Mouse (Mus musculus): ENCODE measurements around the gene Gtf2a2. TPM values are rescaled to one million over a fixed set of nuclear protein-coding genes. Genes with fewer than 3 reads are reported as not detected.

Gene Gtf2a2
- total RNA-seq (2021) (10 to 100 TPM; 63.1 to 70.9 TPM), polyA plus RNA-seq (2012; rRNA removed) (11.8 and 16.3 TPM in 2 replicates)
- long read RNA-seq, transcript Gtf2a2-202 (5 exons, 893 nt), result major isoform, 42 of 46 reads
- long read RNA-seq, partial matches to known transcripts, result 0 of 46 reads
- long read RNA-seq, other reads (novel, unspliced or antisense), result 2 of 46 reads

DNA sequence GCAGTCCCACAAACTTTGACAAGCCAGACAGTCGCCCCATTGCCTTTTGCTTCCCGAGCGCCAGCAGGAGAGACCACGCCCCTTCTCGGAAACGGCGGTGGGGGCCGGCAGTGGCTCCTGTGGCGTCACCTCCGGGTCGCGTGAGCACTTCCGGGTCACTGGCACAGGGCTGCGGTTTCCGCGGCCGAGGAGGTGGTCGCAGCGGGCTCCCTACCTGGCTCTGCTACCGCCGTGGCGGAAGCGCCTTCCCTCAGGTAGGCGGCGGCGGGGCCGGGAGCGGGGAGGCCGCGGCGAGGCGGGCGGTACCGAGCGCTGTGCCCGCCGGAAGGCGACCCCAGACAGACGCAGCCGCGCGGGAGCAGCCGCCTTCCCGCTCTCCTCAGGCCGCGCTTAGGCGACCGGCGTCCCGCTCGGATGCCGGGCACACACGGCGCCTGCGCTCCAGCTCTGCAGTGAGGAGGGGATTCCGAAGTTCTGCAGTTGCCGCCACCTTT lies at the start of gene Gtf2a2:
Gene Gtf2a2, plus strand, starts transcription at position 143 of the 494 bp plus-strand sequence.
- DNase-seq, result peak; percentile 96

DNA sequence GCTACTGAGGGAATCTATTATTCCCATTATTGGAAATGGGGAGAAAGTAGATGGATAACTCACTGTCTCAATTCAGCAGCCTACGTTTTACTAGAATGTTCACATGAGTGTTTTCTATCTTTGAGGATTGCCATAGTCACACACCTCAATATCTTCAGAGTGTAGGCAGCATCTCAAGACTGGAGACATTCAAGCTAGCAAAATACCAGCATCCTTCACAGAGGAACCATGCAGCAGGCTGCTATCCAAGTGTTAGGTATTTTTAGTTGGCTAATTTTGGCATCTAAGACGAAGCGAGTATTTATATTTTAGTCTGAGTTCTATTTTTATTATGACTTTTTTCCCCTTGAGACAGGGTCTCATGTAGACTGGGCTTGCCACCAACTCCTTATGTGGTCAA lies 48.0 kb upstream of the Gtf2a2 start:
- no peak for DNase-seq

DNA sequence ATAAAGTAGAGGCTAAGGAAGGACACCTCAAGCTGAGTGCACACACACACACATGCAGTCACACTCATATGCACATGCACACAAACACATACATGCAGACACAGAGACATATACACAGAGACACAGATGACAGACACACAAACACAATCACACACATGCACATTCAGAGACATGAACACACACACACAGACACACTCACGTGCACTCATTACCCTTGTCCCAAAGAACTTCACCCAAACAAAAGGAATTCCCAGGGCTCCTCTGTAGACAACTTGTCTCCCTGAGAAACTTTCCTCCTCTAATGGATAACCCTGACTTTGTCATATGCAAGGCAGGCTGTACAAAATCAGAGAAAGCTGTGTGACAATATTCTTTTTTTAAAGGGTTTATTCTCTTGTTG lies 26.8 kb upstream of the Gtf2a2 start:
- no peak for DNase-seq

DNA sequence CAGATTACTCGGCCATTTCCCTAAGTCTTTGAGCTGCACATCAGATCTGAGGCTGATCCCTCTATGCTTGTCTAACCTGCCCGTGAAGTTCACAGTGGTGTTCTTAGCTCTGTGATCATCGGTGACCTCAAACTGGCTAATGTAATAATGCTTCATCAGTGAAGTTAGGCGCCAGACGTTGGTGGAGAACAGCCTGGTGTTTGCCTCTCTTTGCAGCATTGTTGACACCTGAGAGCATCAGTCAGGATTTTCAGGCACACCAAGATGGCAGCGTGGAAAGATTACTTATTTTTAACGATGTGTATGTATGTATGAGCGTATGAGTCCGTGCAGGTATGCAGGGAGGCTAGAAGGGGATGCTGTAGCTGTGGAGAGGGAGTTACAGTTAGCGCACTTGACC lies 26.3 kb upstream of the Gtf2a2 start:
- DNase-seq, result no peak

DNA sequence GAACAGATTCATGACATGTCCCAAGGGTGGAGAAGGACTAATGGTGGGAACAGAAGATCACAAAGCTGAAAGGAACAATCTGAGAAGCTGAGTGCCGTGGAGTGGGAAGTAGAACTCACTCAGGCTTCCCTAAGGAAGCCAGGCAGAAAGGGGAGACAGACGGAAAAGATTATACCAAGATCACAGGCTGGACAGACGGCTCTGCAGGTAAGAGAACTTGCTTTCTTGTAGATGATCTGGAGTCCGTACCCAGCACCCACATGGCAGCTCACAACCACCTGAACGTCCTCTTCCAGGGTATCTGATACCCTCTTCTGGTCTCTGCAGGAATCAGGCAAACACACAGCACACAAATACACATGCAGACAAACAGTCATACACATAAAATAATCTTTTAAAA lies 25.8 kb upstream of the Gtf2a2 start:
- DNase-seq, result no peak

DNA sequence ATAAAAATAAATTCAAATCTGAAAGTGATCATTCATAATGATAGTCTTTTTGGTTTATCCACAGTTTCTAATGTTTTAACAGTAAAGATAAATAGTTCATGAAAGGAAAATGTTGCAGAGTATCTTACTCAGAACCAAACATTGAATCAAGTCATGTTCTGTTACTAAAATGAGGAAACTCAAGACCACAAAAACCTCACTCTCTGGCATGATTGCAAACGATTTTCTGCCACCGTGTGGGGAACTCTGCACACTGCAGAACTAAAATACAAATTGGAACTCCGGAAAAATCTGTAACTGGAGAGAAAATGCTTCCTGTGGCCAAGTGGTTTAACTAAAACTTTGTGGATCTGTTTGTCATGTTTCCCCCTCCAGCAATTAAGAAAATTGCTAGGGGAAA lies 24.8 kb upstream of the Gtf2a2 start:
- peak; percentile 72 for DNase-seq

DNA sequence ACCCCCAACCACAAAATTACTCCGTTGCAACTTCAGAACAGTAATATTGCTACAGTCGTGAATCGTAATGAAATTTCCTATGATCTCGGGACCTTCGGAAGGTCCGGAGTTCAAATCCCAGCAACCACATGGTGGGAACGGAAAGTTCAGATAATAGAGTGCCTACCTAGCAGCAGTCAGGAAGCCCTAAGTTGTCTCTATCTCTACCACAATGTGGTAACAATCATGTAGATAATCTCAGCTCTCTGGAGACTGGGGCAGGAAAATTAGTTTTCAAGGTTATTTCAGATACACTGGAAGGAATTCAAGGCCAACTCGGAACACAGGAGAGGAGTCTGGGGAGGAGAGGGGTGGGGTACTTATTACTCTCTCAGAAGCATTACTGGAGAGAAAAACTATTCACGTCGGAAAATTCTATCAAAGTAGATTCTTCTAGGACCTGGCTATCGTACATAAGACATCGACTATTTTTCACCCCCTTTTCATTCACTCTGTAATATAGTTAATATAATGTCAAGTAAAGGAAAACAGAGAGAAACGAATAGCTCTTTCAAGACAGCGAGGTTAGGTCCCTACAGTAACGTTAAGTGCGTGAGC lies 23.5 kb upstream of the Gtf2a2 start:
- peak; percentile 23 for DNase-seq

DNA sequence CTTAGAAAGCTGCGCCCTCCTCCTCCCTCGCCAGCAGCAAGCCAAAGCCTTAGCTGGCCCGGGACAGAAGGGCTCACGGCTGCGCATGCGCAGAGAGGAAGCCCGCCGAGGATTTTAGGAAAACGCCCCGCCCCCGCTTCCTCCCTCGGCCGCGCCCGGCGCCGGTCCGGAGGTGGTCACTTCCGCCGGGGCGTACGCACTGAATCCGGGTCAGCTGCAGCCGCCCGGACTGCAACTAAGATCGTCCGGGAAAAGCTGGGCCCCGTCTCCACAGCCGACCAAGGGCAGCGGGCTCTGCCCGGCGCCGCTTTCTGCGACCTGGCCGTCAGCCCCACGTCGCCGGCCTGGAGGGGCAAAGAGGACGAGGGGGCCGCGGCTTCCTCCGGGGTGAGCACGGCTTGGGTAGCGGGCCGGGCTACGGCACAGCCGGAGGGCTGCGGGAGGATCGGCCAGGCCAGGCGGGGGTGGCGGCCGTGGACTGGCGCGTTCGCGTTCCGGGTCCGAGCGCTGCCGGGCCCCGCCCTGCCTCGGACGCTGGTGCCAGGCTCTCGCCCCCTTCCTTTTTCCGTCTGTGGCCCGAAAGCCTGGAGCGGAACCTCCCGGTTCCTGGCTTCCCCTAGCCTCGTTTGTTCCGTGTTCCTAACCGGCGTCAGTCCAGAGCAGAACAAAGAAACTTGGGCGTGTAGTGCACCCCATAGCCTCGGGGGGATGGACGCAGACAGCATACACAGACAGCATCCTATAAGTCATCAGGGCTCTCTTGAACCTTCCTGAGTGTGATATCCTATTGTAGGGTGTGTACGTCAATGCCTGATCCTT lies 22.8 kb upstream of the Gtf2a2 start, which contains the start of gene Bnip2:
Gene Bnip2, plus strand, starts transcription at position 164 of the 819 bp plus-strand sequence.
- DNase-seq, result peak; percentile 98

DNA sequence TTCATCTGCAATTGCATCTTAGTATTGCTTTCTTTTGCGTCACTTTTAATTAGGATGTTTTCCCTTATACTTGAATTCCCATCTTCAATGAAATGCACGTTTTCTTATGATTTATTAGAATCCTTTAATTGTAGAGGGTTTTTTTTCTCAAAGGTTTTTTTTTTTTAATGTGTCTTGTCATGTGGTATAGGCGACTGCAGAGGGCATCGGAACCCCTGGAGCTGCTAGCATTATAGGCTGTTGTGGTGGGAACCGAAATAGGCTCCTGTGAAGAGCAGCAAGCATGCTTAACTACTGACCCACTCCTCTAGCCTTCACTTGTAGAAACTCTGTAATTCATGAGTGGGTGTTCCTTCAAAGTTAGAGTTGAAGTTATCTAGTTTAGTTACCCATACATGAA lies 22.0 kb upstream of the Gtf2a2 start:
- no peak for DNase-seq

DNA sequence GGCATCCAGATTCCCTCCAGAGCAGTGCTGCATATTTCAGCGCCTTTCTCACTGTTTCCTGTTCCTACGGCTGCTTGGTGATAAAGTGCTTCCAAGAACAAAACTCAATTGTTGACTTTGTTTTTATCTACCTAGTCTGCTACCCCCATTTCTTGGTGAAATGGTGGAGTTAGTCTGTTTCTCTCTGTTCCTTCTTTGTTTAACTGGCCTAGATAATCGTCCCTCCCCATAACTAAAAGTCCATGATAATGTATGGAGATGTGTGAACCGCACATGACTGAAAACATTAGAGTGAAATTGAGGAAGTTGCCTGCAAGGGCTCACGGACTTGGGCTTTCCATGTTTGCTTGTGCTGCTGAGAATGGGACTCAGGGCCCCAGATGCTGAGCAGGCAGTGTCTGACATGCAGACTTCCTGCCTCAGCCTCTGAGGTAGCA lies 19.5 kb upstream of the Gtf2a2 start:
- DNase-seq, result no peak

DNA sequence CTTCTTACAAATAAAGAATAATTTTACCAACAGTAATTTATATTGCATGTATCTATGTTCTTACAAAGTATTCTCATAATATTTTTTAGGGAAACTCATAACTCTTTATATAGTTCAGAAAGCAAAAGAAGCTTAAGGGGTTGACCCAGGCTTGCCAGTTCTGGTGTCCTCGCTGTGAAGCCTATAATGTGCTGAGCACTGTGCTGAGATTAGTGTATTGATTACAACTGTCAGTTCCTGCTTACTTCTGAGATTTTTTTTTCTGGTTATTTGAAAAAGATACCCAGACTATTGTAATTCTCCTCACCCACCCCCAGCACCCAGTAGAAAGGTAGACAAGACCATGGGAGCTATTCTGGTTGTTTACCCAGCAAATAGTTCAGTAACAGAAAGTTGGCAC lies 18.9 kb upstream of the Gtf2a2 start:
- DNase-seq, result no peak

DNA sequence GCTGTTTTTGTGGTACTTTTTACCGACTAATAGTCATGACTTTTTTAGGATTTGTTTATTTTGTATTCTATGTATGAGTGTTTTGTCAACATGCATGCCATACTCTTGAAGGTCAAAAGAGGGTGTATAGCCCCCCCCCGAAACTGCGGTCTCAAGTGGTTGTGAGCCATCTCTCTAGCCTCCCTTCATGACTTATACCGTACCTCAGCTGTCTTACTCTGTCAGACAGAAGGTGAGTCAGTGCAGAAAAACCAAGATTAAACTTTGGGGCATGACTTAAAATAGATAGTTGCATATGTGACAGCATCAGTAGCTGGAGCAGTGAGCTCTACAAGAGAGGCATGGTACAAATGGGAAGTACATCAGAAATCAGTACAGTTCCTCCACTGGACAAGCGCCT lies 17.8 kb upstream of the Gtf2a2 start:
- DNase-seq, result no peak

DNA sequence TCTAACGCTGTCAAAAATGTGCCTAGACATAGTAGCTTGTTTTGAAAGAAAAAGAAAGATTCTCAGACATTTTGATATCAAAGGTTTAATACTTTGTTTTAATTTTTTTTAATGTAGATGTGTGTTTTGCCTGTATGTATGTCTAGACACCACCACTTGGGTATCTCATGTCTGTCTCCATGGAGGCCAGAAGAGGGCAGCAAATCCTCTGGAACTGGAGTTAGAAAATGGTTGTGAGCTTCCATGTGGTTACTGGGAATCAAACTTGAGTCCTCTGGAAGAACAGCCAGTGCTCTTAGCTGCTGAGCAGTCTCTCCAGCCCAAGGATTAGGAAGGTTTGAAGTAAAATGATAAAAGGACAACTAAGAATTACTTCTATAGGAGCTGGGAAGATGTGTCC lies 13.0 kb upstream of the Gtf2a2 start:
- DNase-seq, result no peak

DNA sequence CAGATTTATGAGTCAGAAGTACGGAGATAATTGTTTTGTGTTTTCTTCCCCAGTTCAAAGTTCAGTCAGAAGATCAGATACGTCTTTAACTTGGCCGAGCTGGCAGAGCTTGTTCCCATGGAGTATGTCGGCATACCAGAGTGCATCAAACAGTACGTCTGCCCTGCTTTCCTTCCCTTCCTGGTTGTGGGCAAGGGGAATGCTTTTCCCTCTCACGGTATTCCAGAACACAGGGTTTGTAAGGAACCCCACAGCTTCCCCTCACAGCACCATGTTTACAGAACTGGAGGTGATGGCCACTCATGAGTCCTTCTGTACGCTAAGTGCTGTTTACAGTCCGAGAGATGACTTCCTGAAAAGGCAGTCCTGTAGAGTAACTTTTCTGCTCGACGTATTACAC lies 8.8 kb upstream of the Gtf2a2 start:
- DNase-seq, result no peak

DNA sequence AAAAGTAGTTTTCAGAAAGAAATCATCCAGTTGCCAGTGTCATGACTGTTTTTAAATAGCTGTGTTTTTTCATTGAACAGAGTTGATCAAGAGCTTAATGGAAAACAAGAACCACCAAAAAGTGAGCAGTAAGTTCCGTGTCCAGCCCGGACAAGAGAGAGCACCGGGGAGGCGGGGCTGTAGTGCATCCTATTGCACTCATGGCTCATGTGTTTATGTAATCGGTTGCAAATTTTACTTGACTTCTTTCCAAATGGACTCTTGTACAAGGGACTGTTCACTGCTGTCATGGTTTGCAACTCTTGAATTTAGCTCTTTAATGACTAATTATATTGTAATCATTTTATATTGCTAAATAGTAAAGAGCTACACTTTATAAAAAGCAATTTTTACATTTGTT lies 5.4 kb upstream of the Gtf2a2 start:
- no peak for DNase-seq

DNA sequence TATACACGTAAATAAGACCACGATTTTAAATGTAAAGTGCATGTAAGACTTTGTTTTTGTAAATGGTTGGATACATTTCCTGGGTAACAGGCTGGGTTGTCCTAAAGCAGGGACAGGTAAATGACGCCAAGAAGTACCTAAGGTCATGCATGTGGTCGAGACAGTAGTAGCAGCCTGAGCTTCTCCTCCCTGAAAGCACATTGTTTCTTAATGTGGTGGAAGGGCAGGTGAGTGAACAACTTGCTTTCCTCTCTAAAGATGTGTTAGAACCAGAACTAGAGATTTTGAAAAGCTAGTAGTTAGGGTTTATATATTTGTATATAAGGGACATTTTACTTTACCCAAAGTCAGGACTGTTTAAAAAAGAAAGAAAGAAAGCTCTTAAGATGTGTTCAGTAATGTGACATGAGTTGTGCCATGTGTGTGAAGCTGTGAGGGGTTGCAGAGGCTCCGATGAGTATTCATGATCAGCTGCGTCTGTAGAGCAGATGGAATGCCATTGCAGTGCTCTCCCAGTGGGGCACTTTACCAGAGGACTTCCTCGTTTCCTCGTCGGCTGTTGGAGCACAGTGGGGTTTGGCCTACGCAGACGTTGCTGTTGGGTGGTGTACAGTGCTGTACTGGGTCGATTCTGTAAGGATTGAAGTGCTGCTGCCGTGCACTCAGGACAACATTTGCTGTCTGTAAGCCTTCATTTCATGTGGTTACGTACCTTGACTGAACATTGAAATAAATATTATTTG lies 4.7 kb upstream of the Gtf2a2 start:
- DNase-seq, result no peak

DNA sequence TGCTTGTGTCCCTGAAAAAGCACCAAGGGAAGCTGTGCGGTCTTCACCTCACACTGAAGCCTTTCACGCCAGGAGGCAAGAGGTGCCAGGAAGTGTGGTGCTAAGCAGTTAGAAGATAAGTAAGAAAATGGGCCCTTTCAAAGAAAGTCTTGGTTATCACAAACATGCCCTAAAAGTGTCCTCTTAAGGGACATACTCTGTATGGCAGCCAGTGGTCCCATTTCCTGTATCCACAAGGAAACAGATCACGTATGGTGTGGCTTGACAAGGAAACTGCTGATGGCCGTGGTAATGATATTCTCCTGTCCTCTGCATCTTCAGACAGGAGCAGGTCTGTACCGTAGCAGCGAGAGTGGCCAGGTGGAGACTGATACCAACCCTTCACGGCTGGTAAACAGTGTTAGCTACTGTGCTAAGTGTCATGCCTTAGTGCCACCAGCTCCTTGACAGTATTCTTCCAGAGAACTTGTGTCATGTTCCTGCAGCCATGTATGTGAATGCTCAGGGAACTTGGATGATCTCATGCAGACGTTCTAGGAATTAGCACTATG lies 2.5 kb upstream of the Gtf2a2 start:
- DNase-seq, result no peak

DNA sequence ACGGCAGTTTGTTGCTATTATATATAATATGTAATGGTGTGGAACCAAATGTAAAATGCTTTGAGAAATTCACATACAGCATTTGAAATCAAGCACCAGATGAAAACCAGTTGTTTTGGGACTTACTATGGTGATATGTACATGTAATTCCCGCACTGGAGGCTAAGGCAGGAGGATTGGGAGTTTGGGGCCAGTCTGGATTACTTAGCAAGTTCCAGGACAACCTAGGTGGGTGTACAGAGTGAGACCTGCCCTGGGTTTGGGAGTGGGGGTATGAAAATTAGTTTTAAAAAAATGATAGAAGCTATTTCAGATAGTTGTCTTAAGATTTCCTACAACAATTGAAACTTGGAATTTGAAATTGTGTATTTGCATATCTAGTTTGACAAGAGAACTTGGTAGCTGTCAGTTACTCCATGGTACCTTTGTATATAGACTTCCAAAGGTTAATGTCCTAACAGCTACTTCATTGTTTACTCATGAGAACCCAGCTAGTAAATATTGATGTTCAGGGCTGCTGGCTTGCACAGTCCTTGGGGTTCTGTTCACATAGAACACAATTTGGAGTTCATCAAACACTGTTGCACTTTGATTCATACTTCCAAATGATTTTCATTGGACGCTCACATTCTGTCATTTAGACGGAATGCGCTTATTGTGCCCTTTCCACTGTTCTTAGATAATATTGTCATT lies 1.4 kb upstream of the Gtf2a2 start:
- DNase-seq, result no peak

DNA sequence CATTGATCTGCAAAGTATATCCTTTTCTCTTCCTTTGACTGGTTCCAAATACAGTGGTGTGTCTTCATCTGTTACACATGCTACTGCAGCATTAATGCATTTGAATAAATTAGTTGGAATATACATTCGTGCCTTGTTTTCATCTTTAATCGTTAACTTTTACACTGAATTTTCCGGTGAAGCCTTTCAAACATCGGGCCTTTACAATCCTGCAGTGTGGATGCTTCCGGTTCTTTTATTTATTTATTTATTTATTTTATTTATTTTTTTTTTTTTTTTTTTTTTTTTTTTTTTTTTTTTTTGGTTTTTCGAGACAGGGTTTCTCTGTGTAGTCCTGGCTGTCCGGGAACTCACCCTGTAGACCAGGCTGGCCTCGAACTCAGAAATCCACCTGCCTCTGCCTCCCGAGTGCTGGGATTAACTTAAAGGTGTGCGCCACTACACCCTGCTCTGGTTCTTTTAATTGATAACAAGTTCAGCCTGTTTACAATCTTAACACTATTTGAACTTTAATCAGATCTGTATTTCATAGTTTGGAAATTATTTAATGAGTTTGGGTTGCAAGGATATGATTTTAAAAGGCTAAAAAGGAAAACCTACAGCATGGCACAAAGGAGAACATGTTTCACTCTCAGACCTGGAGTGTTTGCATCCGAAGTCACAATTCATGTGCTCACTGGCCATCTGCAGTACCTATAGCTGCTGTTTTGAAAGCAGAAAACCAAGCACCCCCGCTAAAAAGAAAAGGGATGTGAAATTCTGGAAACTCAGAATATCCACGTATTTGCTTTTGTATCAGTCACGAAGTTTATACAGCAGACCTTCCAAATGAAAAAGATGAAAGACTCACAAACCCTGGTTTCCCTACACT lies 578 bp upstream of the Gtf2a2 start:
- no peak for DNase-seq

DNA sequence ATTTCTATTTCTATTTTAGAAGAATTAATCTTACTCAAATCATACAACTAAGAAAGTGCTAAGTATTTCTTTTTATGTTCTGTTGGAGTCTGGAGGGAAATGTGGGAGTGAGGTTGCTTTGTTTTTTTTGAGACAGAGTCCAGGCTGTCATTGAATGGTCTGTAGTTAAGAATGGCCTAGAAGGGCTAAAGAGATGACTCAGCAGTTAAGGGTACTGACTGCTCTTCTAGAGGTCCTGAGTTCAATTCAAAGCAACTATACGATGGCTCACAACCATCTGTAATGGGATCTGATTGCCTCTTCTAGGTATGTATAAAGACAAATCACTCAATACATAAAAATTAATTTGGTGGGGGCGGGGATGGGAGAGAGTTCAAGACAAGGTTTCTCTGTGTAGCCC lies 3.3 kb downstream of the Gtf2a2 start:
- DNase-seq, result no peak

DNA sequence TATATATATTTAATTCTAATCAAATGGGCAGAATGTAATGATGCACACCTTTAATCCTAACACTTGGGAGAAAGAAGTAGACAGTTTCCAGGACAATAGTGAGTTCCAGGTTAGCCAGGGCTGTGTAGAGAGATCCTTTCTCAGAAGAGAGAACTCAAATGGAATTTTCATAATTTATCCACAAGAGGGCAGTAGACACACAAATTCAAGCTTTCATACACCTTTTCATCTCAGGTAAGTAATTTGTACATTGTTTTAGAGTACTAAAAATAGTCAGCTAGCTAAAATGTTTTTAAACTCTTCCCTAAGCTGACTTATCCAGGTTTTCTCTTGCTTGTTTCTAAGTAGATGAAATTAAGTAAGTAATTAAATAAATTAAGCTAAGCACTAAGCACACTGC lies 6.5 kb downstream of the Gtf2a2 start:
- DNase-seq, result no peak

Measured in adrenal gland, adult 2 months (tissue).